Mouse (Mus musculus): ENCODE data around the gene Nfix.

Gene Nfix

DNA sequence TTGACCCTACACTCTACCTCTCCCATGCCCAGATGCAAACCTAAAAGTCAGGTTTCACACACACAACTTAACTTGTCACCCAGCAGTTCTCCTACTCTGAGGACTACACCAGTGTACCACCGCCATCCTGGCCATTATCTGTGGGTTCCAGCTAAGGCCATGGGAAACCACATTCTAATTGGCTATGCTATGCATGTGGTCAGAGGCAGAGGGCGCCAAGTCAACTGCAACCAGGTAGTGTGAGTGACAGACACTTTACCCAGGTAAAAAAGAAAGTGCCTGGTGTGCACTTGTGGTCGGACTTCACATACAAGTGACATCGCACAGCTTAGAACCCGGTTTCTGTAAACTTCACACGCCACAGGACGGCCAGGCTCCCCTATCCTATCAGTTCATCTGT lies 41.0 kb downstream of the Nfix start:
- H3K36me3 ChIP-seq (ENCODE audit: control insufficient read depth, insufficient read depth, low read length, poor library complexity, severe bottlenecking): no peaks in the 10 kb centered on the region
- peak; percentile 50 for DNase-seq (ENCODE audit: low read depth, low spot score)
- no peaks in the 10 kb centered on the region for H3K27me3 ChIP-seq (ENCODE audit: control insufficient read depth, insufficient read depth, low read length, poor library complexity, severe bottlenecking)

DNA sequence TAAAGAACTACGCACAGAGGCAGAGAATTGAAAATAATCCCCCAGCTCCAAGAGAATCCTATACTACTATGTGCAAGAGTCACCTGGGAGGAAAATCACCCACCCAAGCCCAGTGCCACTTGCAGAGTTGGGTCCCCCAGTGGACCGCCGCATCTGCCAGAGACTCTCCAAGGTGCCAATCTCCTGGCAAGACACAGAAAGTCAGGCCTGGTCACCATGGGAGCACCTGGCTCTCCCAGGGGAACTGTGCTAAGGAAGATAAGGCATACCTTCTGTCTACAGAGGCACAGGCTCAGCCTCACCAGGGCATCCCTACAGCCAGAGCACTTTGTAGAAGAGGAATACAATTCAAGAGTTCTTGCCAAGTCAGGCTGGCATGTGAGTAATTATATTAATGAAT lies 41.8 kb downstream of the Nfix start:
- no peak for DNase-seq (ENCODE audit: low read depth, low spot score)

DNA sequence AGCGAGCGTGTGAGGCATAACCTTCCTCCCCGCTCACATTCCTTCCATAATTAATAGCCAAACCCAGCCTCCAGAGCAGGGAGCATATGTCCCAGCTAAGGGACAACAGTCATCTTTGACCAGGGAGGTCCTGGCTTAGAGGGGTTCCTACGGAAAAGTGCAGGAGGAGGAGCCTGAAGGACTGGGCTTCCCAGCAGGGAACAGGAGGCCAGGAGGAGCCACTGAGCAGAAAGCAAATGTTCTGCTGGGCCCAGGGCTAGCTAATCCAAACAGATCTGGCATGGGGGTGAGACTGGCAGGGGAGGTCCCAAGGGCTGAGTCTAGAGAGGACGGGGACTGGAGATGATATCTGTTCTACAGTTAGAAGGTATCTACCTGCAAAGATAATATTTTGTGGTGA lies 42.6 kb downstream of the Nfix start:
- no peaks in the 10 kb centered on the region for H3K27me3 ChIP-seq (ENCODE audit: control insufficient read depth, insufficient read depth, low read length, poor library complexity, severe bottlenecking)
- H3K36me3 ChIP-seq (ENCODE audit: control insufficient read depth, insufficient read depth, low read length, poor library complexity, severe bottlenecking): no peaks in the 10 kb centered on the region
- DNase-seq (ENCODE audit: low read depth, low spot score): no peak

More for the DNA sequence above, 41.8 kb downstream of the Nfix start:
- Histone ChIP-seq H3K36me3 (ENCODE audit: control insufficient read depth, insufficient read depth, low read length, poor library complexity, severe bottlenecking) (no peaks in the 10 kb centered on the region), H3K27me3 (ENCODE audit: control insufficient read depth, insufficient read depth, low read length, poor library complexity, severe bottlenecking) (no peaks in the 10 kb centered on the region)

DNA sequence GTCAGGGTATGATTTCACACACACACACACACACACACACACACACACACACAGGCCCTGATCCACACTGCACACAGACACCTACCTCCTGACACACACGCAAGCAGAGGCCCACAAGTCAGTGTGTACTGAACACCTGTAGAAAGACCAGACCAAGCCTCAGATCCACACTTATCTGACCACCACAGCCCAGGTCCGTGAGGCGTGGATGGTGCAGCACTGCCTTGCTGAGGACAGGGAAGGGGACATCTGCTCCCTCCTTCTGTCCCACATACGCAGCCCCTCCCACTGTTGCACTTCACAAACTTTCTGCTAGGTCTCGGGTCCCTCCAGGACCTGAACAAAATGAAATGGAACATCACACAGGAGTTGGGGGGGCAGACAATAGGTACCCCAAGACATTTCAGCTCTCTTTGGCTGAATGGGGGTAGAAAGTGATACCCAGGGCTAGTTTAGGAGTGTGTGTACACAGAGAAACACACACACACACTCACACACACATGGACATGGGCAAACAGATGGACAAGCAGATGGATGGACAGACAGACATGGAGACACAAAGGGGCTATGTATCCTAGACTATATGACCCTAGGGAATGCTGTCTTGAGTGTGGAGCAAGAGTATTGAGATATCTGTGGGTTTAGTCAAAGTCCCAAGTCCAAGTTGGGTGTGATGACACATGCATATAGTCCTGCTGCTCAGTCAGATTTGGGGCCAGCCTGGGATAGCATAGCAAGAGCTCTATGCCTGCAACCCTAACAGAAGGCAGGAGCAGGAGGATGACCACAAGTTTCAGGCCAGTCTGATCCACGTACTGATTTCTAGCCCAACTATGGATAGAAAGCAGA lies 47.2 kb downstream of the Nfix start:
- no peak for DNase-seq (ENCODE audit: low read depth, low spot score)
- no peaks in the 10 kb centered on the region for H3K27me3 ChIP-seq (ENCODE audit: control insufficient read depth, insufficient read depth, low read length, poor library complexity, severe bottlenecking)
- no peaks in the 10 kb centered on the region for H3K36me3 ChIP-seq (ENCODE audit: control insufficient read depth, insufficient read depth, low read length, poor library complexity, severe bottlenecking)

DNA sequence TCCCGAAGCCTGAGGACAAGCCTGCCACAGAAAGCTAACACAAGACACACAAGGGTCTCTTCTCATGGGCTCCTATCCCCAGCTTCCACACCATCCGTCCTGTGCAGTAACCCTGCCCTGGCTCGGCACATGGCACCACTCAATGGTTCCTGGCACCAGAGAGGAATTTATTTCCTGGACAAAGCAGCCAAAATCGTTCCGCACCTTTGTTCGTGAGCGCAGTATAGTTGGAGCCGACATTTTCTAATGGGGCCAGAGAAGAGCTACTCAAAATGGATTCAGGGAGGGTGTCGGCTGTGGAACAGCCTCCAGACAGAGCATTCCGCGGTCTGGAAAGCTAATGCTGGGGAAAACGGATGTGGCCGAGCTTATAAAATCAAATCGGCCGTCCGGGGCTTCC lies 50.6 kb downstream of the Nfix start:
- H3K27me3 ChIP-seq (ENCODE audit: control insufficient read depth, insufficient read depth, low read length, poor library complexity, severe bottlenecking): no peaks in the 10 kb centered on the region

DNA sequence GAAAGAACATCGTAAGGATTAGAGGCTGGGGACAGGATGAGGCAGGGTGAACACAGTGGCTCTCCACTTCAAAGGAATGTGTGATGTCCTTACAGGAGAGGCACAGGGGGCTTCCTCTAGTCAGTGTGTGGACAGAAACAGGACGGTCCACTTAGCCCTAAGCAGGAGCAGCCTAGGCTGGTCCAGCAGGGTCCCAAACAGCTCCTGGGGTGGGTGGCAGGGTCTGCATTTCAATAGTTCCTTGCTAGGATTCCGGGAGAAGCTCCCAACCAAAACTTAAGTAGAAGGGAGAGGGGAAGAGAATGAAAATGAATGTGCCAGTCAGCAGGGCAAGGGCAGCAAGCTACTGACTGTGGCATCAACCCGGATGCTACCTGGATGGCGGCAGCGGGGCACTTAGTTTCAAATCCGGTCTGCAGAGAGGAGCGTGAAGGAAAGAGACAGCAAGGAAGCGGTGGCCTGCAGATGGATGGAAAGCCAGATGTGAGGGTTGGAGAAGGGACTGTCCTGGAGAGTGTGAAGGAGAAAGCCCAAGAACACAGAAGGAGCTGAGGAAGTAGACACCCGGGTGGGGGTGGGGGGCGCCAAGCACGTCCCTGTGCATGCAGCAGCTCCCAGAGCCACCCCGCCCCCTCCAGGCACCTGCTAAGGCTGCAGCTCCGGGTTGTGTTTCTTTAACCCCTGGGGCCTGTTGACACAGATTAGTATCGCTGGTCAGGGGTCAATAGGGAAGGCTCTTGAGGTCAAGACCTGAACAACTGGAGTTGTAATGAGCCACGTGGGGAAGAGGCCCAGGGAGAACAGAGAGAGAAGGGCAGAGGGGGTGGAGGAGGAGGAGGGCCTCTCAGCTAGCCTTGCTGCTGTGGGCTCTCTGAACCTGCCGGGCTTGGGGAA lies 54.9 kb downstream of the Nfix start:
- DNase-seq (ENCODE audit: low read depth, low spot score): peak; percentile 18
- no peaks in the 10 kb centered on the region for H3K36me3 ChIP-seq (ENCODE audit: control insufficient read depth, insufficient read depth, low read length, poor library complexity, severe bottlenecking)

More for the DNA sequence above, 50.6 kb downstream of the Nfix start:
- DNase-seq (ENCODE audit: low read depth, low spot score): no peak
- no peaks in the 10 kb centered on the region for H3K36me3 ChIP-seq (ENCODE audit: control insufficient read depth, insufficient read depth, low read length, poor library complexity, severe bottlenecking)

DNA sequence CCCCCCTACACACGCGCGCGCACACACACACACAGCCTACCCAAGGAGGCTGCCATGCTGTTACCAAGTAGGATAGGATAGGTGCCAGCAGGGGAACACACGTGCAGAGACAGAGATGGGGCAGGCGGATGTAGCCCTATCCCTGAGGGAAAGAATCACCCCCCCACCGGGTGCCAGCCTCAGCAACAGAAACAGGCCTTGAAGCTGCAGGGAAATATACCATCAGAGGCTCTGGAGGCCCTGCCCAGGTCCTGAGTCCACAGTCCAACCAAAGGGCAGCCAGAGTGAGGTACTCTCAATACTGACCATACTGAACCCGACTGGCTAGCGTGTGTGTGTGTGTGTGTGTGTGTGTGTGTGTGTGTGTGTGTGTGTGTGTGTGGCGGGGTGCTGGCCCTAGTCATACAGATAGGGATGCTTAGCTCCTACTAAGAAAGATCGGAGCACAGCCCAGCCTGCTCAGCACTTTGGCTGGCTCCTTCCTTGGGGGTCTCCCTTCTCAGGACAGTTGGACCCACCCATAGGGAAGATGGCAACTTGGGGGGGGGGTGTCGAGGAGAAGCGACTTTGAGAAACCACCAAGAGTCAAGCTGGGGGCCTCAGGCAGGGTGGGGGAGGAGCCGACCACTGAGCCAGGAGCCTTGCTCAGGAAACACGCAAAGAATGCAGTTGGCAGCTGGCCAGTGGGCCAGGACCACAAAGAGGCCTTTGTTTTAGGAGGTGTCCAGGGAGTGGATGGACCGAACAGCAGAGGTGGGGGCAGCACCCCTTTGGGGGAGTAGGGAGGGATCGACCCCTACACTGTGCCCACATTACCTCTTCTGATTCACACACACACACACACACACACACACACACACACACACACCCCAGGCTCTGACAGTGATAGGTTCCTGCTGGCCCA lies 56.4 kb downstream of the Nfix start:
- Histone ChIP-seq H3K27me3 (ENCODE audit: control insufficient read depth, insufficient read depth, low read length, poor library complexity, severe bottlenecking) (no peaks in the 10 kb centered on the region), H3K36me3 (ENCODE audit: control insufficient read depth, insufficient read depth, low read length, poor library complexity, severe bottlenecking) (no peaks in the 10 kb centered on the region)
- DNase-seq (ENCODE audit: low read depth, low spot score): no peak

More for the DNA sequence above, 54.9 kb downstream of the Nfix start:
- H3K27me3 ChIP-seq (ENCODE audit: control insufficient read depth, insufficient read depth, low read length, poor library complexity, severe bottlenecking): no peaks in the 10 kb centered on the region

DNA sequence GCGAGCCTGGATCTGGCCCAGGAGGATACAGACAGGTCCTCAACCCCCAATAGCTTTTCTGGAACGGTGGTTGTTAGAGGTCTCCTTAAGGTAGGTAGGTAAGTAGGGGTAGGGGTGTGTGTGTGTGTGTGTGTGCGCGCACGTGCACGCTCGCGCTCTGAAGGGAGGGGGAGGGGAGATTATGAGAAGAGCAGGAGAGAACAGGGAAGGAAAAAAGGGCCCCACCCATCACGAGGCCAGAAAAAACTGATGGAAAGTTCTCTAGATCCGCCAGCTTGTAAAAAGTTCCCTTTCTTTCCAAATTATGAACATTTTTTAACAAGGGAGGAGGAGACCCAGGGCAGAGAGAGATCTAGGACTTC lies 57.1 kb downstream of the Nfix start:
- Histone ChIP-seq H3K27me3 (ENCODE audit: control insufficient read depth, insufficient read depth, low read length, poor library complexity, severe bottlenecking) (no peaks in the 10 kb centered on the region), H3K36me3 (ENCODE audit: control insufficient read depth, insufficient read depth, low read length, poor library complexity, severe bottlenecking) (no peaks in the 10 kb centered on the region)
- DNase-seq (ENCODE audit: low read depth, low spot score): no peak

DNA sequence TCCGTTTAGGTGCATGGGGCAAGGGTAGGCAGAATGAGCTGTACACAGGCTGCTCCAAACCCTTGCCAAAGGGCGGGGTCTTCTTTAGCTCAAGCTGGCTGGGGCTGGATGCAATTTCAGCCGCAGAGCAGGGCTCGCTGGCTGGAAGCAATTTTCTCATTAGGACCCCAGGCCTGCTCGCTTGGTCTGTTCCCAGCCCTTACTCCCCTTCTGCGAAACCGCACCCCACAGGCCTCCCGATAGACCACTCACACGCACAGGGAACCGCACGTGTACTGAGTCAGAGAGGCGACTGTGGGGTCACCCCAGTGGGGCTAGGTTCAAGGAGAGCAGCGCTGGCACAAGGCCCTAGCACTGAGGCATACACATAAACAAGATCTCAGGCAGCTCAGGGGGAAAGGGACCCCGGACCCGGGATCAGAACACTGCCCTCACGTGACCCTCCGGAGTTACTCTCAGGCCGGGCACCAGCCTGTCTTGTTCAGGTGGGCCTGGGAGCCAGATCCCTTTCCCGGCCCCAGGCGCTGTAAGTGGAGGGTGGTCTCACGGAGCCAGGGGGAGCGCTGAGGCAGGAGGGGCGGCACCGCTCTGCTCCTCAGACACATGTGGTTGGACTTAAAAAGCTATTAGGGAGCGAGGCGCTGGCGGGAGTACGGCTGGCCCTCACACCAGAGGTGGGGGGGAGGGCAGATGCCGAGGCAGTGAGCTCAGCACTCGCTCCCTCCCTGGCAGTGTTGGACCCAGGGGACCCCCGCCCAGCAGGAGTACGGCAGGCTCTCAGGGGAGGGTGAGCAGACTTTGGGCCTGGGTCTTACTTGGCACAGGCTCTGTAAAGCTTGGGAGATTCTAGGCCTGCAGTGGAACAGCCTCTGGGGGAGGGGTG lies 57.7 kb downstream of the Nfix start:
- DNase-seq (ENCODE audit: low read depth, low spot score): no peak
- Histone ChIP-seq H3K27me3 (ENCODE audit: control insufficient read depth, insufficient read depth, low read length, poor library complexity, severe bottlenecking) (no peaks in the 10 kb centered on the region), H3K36me3 (ENCODE audit: control insufficient read depth, insufficient read depth, low read length, poor library complexity, severe bottlenecking) (no peaks in the 10 kb centered on the region)

DNA sequence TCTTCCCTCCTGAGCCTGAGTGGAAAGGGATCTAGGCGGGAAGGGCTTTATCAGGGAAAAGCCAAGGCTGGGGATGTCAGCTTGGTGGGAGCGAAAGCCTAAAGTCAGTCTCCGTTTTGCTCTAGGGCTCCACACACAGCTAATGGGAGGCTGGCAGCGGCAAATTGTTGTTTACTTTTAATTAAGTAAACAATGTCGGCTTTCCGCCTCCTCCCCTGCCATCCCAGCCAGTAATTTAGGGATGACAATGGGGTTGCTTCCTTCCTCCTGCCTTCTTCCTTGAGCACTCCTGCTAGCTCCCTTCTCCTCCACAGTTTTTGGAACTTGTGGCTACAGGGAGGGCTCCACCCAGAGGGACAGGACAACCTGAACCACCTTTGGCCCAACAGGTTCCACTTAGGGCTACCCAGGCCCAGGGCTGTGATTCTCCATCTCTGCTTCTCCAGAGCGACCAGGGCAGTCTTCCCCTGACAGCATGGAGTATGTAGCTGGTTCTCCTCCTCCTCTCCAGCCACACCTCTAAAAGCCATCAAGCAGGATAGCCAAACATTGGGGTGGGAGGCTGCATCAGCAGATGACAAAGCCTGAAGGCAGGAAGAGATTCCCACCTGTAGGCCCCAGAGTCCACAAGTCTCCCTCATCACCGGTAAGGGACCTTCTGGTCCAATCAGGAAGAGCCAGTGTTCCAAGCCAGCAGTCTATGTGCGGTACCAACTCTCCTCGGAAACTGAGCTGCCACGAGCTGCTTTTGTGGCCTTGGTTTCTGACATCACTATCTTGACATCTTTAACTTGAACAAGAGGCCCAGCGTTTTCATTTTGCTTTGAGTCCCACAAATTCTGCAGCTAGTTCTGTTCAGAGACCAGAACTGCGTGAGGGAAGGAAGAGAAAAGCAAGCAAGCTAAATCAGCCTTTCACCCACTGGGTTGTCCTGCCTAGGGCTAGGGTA lies 59.0 kb downstream of the Nfix start:
- no peaks in the 10 kb centered on the region for H3K36me3 ChIP-seq (ENCODE audit: control insufficient read depth, insufficient read depth, low read length, poor library complexity, severe bottlenecking)
- H3K27me3 ChIP-seq (ENCODE audit: control insufficient read depth, insufficient read depth, low read length, poor library complexity, severe bottlenecking): no peaks in the 10 kb centered on the region
- no peak for DNase-seq (ENCODE audit: low read depth, low spot score)

DNA sequence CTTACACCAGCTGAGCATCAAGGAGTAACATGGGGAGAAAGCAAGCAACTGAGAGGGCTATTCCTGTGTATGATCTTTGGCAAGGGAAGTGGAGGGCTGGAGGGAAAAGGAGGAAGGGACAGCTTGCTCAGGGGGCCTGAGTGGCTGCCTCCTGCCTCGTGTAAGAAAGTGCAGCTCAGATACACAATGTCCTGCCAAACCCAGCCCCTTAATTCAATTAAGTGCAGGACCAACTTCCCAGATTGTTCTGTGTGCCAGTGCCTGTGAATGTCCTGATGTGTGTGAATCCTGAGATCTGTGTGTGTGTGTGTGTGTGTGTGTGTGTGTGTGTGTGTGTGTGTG lies 60.8 kb downstream of the Nfix start:
- no peaks in the 10 kb centered on the region for H3K36me3 ChIP-seq (ENCODE audit: control insufficient read depth, insufficient read depth, low read length, poor library complexity, severe bottlenecking)
- H3K27me3 ChIP-seq (ENCODE audit: control insufficient read depth, insufficient read depth, low read length, poor library complexity, severe bottlenecking): no peaks in the 10 kb centered on the region
- no peak for DNase-seq (ENCODE audit: low read depth, low spot score)

DNA sequence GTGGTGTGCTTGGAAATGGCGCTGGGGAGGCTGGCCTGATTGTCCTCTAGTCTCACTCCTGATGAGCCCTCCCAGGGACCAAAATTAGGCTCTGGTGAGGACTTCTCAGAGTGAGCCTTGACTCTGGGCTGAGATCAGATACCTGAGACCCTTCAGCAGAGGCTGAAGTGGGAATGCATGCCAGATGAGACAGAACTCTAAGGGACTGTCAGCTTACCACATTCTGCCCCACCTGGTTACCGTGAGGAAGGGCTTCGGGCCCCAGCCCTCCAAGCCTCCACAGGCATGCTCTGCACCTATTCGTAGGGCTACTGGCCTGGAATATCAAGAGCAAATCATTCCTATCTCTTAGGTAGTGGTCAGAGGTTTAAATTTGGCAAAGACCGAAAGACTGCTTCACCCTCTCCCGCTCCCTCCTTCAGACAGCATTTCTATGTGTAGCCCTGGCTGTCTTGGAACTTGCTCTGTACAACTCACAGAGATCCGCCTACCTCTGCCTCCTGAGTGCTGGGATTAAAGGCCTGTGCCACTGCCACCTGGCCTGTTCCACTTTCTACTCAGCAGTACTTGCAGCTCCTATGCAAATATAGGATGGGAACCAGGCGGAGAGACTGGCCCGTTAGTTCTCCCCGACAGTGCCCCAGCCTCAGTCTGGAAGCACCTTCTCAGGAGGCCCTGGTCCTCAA lies 61.3 kb downstream of the Nfix start:
- no peaks in the 10 kb centered on the region for H3K36me3 ChIP-seq (ENCODE audit: control insufficient read depth, insufficient read depth, low read length, poor library complexity, severe bottlenecking)
- no peaks in the 10 kb centered on the region for H3K27me3 ChIP-seq (ENCODE audit: control insufficient read depth, insufficient read depth, low read length, poor library complexity, severe bottlenecking)
- DNase-seq (ENCODE audit: low read depth, low spot score): no peak

DNA sequence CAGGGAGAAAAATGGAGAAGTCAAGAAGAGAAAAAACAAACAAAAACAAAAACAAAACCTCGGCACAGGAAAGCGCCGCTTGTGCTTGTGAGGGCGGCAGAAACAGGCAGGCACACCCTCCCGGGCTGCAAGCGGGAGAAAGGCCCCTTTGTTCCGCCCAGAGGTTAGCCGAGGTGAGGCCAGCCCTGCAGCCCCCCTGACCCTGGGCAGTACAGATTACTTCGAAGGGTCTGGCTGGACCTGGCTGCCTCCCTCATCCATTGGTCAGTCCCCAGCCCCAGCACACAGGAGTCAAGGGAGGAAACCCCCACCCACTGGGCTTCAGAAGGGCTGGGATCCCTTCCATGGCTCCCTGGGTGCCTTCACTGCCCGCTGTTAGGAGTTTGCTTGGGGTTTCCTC lies 61.9 kb downstream of the Nfix start:
- H3K27me3 ChIP-seq (ENCODE audit: control insufficient read depth, insufficient read depth, low read length, poor library complexity, severe bottlenecking): no peaks in the 10 kb centered on the region
- no peak for DNase-seq (ENCODE audit: low read depth, low spot score)

More for the DNA sequence above, 61.9 kb downstream of the Nfix start:
- H3K36me3 ChIP-seq (ENCODE audit: control insufficient read depth, insufficient read depth, low read length, poor library complexity, severe bottlenecking): no peaks in the 10 kb centered on the region

All from splenic B cell, adult 2 months (primary cell).